In genomic region chr1:40085403-40086182, GRCm38 (mm10) we compare ENCODE assay signal across 8 mouse cellular contexts. TPM values are rescaled to one million over a fixed set of nuclear protein-coding genes. Genes with fewer than 3 reads are reported as not detected.
DNase-seq lines count a peak whose midpoint lies in the region; ATAC-seq and TF ChIP-seq lines count a peak whose summit lies in the region.

No protein-coding gene starts in this region.

- peak overlapping the region; percentile 35; the same call in 1 of the 2 replicates for H3K9ac ChIP-seq in heart, embryonic 11.5 days (ENCODE audit: low read depth, low read length)
- H3K9ac ChIP-seq in kidney, embryonic 14.5 days (ENCODE audit: low read depth, low read length), result peak overlapping the region; percentile 23; the same call in 1 of the 2 replicates
- H3K9ac ChIP-seq in limb, embryonic 13.5 days, result peak overlapping the region; percentile 20
- peak overlapping the region; percentile 52 for H3K9ac ChIP-seq in midbrain, embryonic 14.5 days (replicated peaks; ENCODE audit: low read length)

- no peaks in the 10 kb centered on the region for H3K36me3 ChIP-seq in heart, embryonic 11.5 days (ENCODE audit: control insufficient read depth, insufficient read depth, low read length)
- no peaks in the 10 kb centered on the region for H3K36me3 ChIP-seq in kidney, embryonic 14.5 days (ENCODE audit: control insufficient read depth, insufficient read depth, low read length)
- H3K36me3 ChIP-seq in limb, embryonic 13.5 days, result no peaks in the 10 kb centered on the region
- H3K36me3 ChIP-seq in midbrain, embryonic 14.5 days (ENCODE audit: control insufficient read depth, insufficient read depth, low read length), result no peaks in the 10 kb centered on the region

- no peaks in the 10 kb centered on the region for H3K9me3 ChIP-seq in heart, embryonic 11.5 days (replicated peaks; ENCODE audit: control insufficient read depth, low read length)
- H3K9me3 ChIP-seq in kidney, embryonic 14.5 days (ENCODE audit: control insufficient read depth, low read length), result no peaks in the 10 kb centered on the region
- H3K9me3 ChIP-seq in limb, embryonic 13.5 days, result no peaks in the 10 kb centered on the region
- H3K9me3 ChIP-seq in midbrain, embryonic 14.5 days (ENCODE audit: control insufficient read depth, low read length), result no peaks in the 10 kb centered on the region

- H3K4me3 ChIP-seq in embryonic fibroblast, embryonic 13.5 days (ENCODE audit: insufficient read depth, low read length), result peak overlapping the region; percentile 21
- peak overlapping the region; percentile 48 for H3K4me3 ChIP-seq in heart, embryonic 11.5 days (ENCODE audit: low read depth, low read length)
- peak overlapping the region; percentile 42 for H3K4me3 ChIP-seq in kidney, embryonic 14.5 days (ENCODE audit: low read length)
- H3K4me3 ChIP-seq in limb, embryonic 13.5 days, result peak overlapping the region; percentile 44
- peak overlapping the region; percentile 45 for H3K4me3 ChIP-seq in midbrain, embryonic 14.5 days (replicated peaks; ENCODE audit: low read depth, low read length)

- peak overlapping the region; percentile 83 for H3K4me2 ChIP-seq in heart, embryonic 11.5 days
- H3K4me2 ChIP-seq in kidney, embryonic 14.5 days (replicated peaks; ENCODE audit: low read depth, low read length), result peak overlapping the region; percentile 75
- H3K4me2 ChIP-seq in limb, embryonic 13.5 days (replicated peaks), result peak overlapping the region; percentile 72
- H3K4me2 ChIP-seq in midbrain, embryonic 14.5 days (ENCODE audit: low read length), result peak overlapping the region; percentile 76

- no peaks in the 10 kb centered on the region; the same call in 1 of the 2 replicates for H3K4me1 ChIP-seq in embryonic fibroblast, embryonic 13.5 days (ENCODE audit: control insufficient read depth, insufficient read depth, low read length)
- peaks cover 3% of the 10 kb centered on the region; the same call in 1 of the 2 replicates for H3K4me1 ChIP-seq in heart, embryonic 11.5 days (ENCODE audit: control insufficient read depth, insufficient read depth, low read length)
- no peaks in the 10 kb centered on the region for H3K4me1 ChIP-seq in kidney, embryonic 14.5 days (ENCODE audit: control insufficient read depth, insufficient read depth, low read length)
- H3K4me1 ChIP-seq in limb, embryonic 13.5 days, result peaks cover 6% of the 10 kb centered on the region
- peaks cover 10% of the 10 kb centered on the region; the same call in 1 of the 2 replicates for H3K4me1 ChIP-seq in midbrain, embryonic 14.5 days (ENCODE audit: control insufficient read depth, insufficient read depth, low read length)

- peak; percentile 79; the same call in 1 of the 2 replicates for ATAC-seq in heart, embryonic 11.5 days (replicated peaks; ENCODE audit: insufficient number of reproducible peaks, low FRiP score, low TSS enrichment)
- ATAC-seq in kidney, embryonic 14.5 days (ENCODE audit: low FRiP score, low TSS enrichment), result peak; percentile 76
- ATAC-seq in limb, embryonic 13.5 days (ENCODE audit: low FRiP score, low read depth), result peak; percentile 75
- ATAC-seq in midbrain, embryonic 14.5 days (ENCODE audit: low FRiP score, low TSS enrichment), result peak; percentile 82

- peak; percentile 17 for DNase-seq in spleen, adult 12 weeks (ENCODE audit: low spot score)
- no peak for DNase-seq in spleen, postnatal 14 days (ENCODE audit: low spot score in 2 of 2)
- peak; percentile 92 for DNase-seq in midbrain, embryonic 14.5 days
- peak; percentile 28 to 34 for DNase-seq in spleen, adult 18-20 months

- peaks cover 7% of the 10 kb centered on the region; the same call in 1 of the 2 replicates for H3K27me3 ChIP-seq in heart, embryonic 11.5 days (ENCODE audit: control insufficient read depth, insufficient read depth, low read length)
- H3K27me3 ChIP-seq in kidney, embryonic 14.5 days (ENCODE audit: control insufficient read depth, insufficient read depth, low read length), result no peaks in the 10 kb centered on the region
- H3K27me3 ChIP-seq in limb, embryonic 13.5 days, result peaks cover 11% of the 10 kb centered on the region; the same call in 1 of the 2 replicates
- no peaks in the 10 kb centered on the region; the same call in 1 of the 2 replicates for H3K27me3 ChIP-seq in midbrain, embryonic 14.5 days (ENCODE audit: control insufficient read depth, insufficient read depth, low read length)

- no peak for TF ChIP-seq POLR2A in embryonic fibroblast, embryonic 13.5 days (IDR thresholded peaks at IDR 0.05; ENCODE audit: low read depth, low read length)

- no peak overlapping the region for H3K27ac ChIP-seq in embryonic fibroblast, embryonic 13.5 days (ENCODE audit: insufficient read depth, low read length)
- H3K27ac ChIP-seq in heart, embryonic 11.5 days (ENCODE audit: low read depth, low read length), result no peak overlapping the region
- no peak overlapping the region for H3K27ac ChIP-seq in kidney, embryonic 14.5 days (ENCODE audit: low read depth, low read length)
- no peak overlapping the region for H3K27ac ChIP-seq in limb, embryonic 13.5 days
- 0 out of 2 replicates have a peak overlapping the region, but pooled peaks have one; percentile 14 for H3K27ac ChIP-seq in midbrain, embryonic 14.5 days (replicated peaks; ENCODE audit: low read depth, low read length)

- 2% methylated on average over 25 of the region's 25 CpGs for WGBS in heart, embryonic 11.5 days (ENCODE audit: insufficient replicate concordance)
- WGBS in kidney, embryonic 14.5 days, result 3% methylated on average over 25 of the region's 25 CpGs
- WGBS in limb, embryonic 13.5 days, result 4% methylated on average over 25 of the region's 25 CpGs
- 3% methylated on average over 25 of the region's 25 CpGs for WGBS in midbrain, embryonic 14.5 days

- TF ChIP-seq CTCF in embryonic fibroblast, embryonic 13.5 days (IDR thresholded peaks at IDR 0.05; ENCODE audit: borderline replicate concordance, insufficient read depth, low read length), result no peak

RNA-seq across cellular contexts. Expression of gene Il1r2, which starts 11.7 kb away (rescaled TPM):
- 0.83 TPM in 1 of 2 replicates, not detected in the other for polyA plus RNA-seq in embryonic fibroblast, embryonic 13.5 days (2011; ENCODE audit: insufficient read length, low read depth, missing spikeins)
- polyA plus RNA-seq in heart, embryonic 11.5 days (2014; fragmentation: Nextera tagmentation; extraction: Ambion mirVana), result 0.14 and 0.97 TPM in 2 replicates
- 0.19 TPM in 1 of 2 replicates, not detected in the other for polyA plus RNA-seq in kidney, embryonic 14.5 days (2014; fragmentation: Nextera tagmentation; extraction: Ambion mirVana)
- polyA plus RNA-seq in limb, embryonic 13.5 days (2015; fragmentation: Nextera tagmentation; extraction: Ambion mirVana), result 1.6 and 1.9 TPM in 2 replicates
- polyA plus RNA-seq in midbrain, embryonic 14.5 days (2014; fragmentation: Nextera tagmentation; extraction: Ambion mirVana), result 0.22 and 0.45 TPM in 2 replicates

Comparison
In these comparisons a context has a peak if more than half of its experiments do, and no peak if none do; other contexts are left out.
1. DNase-seq: peak in spleen, adult 12 weeks (single experiment), midbrain, embryonic 14.5 days (single experiment) and spleen, adult 18-20 months (2 of 2); none in spleen, postnatal 14 days (0 of 2).
2. Peak in every context shown above with its lines, with median percentiles within 50 percentile points of each other: H3K4me3 ChIP-seq, ATAC-seq, H3K4me2 ChIP-seq and H3K9ac ChIP-seq.